Mouse (Mus musculus) lung, adult 18-20 months (tissue): ENCODE results near the gene Lpcat3.
A peak's percentile ranks its signal among the peaks of the same experiment; 100 is the strongest.

Experiments
- DNase-seq, 2 experiments: peaks; one replicate each; pipeline ENCODE4 v3.0.0; 2022; ENCODE audit warnings: mixed read lengths in 2 of 2

Gene Lpcat3

DNA sequence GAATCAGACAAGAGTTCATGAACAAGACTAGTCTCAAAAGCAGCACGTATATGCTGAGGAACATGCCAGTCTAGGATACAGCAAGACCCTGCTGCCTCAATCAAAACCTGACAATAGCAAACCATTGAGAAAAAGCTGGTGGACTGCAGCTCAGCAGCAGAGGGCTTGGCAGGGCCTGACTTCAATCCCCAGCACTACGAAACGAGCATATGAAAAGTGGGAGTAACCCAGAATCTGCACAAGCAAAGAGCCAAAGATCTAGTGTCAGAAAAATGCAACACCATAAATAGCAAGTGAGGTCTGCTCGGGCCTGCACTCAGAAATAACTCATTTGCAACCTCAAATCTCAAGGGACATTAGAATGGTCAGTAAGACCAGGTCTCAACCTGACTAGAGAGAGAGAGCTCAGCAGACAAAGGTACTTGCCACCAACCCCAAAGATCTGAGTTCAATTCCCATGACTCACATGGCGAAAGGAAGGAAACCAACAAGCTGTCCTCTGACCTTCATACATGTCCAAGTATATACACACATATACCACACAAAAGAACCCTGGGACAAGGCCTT lies 43.3 kb downstream of the Lpcat3 start:
- no peak for DNase-seq

DNA sequence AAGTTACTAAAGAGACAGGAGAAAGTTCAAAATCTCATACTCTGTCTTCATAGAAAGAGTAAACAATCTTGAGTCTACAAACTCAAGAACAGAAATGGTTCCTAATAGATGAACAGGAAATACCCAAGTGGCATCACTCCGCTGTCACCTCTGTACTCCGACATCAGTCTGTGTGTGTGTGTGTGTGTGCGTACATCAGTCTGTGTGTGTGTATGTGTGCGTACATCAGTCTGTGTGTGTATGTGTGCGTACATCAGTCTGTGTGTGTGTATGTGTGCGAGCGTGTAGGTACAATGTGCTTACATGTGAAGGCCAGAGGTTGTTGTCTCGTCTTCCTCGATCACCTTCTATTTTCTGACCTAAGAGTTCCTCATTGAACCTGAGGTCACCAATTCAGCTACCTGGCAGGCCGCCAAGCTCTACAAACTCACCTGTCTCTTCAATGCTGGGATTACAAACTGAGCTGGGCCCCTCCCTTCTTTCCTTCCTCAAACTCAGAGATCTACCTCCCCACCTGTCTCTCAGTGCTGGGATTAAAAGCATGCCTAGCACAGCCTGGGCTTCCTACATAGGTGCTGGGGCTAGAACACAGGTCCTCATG lies 45.6 kb downstream of the Lpcat3 start:
- no peak for DNase-seq

DNA sequence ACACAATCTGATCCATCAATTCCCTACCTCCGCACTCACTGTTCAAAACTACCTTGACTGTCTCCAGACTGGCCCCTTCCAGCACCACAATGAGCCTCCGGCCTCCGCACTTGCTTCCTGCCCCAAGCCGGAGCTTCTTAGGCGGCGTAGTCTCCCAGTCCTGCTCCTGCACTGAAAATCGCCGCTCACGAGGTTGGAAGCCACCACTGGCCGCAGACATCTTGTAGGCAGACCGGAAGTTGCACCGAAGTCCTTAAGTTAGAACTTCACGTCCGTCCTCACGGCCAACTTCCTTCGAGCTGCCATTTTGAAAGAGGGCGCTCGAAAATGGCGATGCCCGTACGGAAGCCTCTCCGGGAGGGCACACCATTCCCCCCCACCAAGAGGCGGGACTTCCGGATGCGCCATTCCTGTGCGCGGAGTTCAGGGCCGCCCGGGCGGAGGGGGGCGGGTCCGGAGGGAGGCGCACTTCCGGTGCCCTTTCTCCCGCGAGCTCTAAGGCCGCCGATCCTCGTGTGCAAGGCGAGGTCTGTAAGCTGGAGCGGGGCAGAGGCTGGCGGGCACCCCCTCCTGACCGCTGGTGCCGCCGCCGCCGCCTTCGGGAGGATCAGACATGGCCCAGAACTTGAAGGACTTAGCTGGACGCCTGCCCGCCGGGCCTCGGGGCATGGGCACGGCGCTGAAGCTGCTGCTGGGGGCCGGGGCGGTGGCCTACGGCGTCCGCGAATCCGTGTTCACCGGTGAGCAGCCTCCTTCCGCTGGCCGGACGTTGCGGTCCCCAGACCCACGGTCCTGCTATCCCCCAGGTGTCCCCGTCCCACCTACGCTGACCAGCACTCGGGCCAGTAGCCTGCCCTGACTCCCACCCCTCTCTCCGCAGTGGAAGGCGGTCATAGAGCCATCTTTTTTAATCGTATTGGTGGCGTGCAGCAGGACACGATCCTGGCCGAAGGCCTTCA lies 49.3 kb downstream of the Lpcat3 start, which contains the start of the genes Emg1 and Phb2:
Gene Emg1 (minus strand): TSS at position 355 of the 959 bp plus-strand sequence.
Gene Phb2 (plus strand): TSS at position 513 of the 959 bp plus-strand sequence.
- DNase-seq: peak; percentile 98 to 99

DNA sequence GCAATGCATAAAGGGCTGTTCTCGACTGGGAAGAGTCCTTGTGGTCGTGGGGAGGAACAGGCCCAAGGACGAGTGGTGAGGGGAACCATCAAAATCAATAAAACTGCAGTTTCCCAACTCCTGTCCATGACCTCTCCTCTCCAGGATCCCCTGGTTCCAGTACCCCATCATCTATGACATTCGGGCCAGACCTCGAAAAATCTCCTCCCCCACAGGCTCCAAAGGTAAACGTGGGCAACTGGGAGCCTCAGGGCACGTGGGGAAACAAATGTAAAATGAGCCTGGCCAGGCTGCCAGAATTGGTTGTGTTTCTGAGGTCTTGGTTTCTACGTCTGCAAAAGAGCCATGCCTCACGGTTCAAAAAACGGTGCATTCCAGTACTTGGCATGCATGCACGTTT lies 50.1 kb downstream of the Lpcat3 start:
- DNase-seq: no peak

- DNase-seq: peak in 1 of 2 experiments; percentile 57
These were observed 54.1 kb downstream of the Lpcat3 start for GRCm38 (mm10) chr6:124716864-124717490.

DNA sequence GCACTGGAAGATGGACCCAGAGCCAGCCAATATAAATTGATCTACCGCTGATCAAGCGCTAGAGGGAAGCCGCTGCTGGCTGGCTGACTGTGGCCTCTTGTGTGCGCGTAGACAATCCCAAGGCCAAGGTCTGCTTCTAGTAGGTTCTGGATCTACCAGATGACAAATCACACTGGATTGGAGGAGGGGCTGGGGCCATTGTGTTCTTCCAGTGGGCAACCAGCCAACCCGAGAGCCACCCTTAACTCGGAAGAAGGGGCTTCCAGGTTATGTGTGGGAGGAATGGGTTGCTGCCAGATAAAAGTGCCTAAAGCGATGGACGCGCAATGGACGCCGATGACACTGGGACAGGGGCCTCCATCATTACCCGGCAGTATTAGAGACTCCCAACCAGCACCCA lies 55.1 kb downstream of the Lpcat3 start:
- no peak for DNase-seq

- peak; percentile 88 to 91 for DNase-seq
These were observed 55.9 kb downstream of the Lpcat3 start for GRCm38 (mm10) chr6:124718703-124719102.

- no peak for DNase-seq
These were observed 56.6 kb downstream of the Lpcat3 start for GRCm38 (mm10) chr6:124719354-124719978.

DNA sequence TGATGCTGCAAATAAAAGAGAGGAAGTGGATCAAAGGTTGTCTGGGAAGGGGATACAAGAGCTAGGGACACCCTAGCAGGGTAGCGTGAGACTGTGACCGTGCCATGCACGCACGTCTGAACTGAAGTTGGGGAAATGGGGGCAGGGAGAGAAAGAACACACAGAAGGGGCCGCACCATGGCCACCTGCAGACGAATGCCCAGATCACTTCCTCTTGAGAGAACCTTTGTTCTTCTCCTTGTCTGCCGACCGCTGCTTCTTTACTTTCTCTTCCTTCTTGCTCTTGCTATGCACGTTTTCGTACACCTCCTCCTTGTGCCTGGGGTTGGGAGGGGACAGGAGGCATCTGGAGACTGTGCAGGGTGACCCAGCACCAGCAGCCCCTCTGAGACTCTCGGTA lies 58.1 kb downstream of the Lpcat3 start:
- DNase-seq: no peak

GRCm38 (mm10) chr6:124722876-124723473 lies 60.1 kb downstream of the Lpcat3 start:
- no peak for DNase-seq

- DNase-seq: no peak
These were observed 60.7 kb downstream of the Lpcat3 start for GRCm38 (mm10) chr6:124723541-124723940.

DNA sequence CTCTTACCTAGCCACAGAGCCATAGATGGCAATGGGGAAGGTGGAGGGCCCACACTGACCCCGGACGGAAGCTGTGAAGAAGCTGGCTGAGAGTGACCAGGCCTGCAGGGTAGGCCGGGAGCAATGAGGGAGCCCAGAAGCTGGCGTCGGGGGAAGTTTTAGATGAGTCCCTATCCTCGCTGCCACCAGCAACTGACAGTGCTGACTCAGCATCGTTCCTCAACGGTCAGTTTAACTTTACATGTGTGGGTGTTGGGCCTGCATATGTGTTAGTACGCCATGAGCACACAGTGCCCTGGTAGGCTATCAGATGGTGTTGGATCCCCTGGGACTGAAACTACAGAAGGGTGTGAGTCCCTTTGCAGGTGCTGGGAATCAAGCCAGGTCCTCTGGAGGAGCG lies 61.6 kb downstream of the Lpcat3 start:
- DNase-seq: no peak

DNA sequence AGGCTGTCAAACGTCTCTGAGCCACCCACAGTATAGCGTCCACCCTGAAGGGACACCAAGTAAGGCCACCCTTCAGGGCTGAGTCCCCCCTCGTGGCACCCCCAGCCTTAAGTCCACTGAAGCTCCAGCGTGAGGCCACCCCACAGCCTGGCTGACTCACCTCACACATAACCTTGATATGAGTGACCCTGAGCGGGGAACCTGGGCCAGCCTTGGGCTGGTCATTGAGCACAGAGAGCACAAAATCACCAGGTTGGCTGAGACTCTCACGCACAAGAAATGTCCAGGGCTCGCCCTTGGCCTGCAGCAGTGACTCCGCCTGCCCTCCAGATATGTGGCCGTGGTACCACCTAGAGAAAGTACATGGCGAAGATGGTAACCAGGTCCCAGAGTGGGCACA lies 65.8 kb downstream of the Lpcat3 start:
- DNase-seq: no peak

DNA sequence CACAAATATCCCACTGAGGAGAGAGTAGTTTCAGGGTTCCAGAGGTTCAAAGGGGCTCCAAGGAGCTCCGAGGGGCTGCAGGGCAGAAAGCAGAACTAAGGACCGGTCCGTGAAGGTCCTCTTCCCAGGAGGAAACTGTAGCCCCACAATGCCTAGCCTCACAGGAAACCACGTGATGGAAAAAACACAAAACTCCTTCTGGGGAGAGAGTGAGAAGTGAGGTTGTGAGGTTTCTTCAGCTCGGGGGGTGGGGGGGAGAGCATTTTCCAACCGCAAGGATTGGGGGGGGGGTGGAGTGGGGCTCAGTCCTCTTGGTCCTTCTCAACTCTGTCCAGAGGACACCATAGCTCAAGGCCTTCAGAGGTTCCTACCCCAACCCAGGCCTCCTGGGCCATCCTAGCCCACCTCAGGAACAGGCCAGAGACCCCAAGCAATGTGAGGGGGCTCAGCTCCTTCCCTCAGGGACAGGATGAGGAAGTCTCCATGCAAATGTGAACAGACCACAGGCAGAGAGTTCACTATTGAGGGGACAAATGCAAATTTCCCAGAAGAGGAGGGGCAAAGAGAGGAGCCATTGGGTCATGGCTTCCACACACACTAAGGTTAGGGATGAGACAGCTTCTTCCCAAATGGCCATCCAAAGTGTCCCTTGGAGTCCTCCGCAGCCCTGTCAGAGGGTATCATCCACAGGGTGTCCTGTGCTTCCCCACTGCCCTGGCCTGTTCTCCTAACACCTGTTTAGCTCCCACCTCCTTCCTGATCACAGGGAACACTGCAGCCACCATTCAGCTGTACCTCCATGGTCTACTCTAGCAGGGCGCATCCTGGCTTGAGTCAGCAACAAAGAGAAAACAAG lies 67.3 kb downstream of the Lpcat3 start:
- no peak for DNase-seq

DNA sequence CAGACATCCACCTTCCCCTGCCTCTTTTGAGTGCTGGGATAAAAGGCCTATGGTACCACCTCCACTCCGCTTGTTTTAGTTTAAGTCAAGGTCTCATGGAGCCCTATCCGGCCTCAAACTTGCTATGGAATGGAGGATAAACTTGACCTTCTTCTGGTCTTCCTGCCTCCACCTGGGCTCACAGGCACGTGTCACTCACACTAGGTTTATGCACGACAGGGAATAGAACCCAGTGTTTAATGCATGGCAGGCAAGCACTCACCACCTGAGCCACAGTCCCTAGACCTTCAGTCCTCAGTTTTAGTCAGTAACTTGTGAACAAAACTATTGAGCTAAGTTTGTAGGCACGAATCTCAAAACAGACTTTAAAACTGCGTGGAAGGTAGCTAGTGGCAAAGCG lies 68.2 kb downstream of the Lpcat3 start:
- no peak for DNase-seq

- DNase-seq: peak; percentile 71 to 83
These were observed 69.9 kb downstream of the Lpcat3 start for GRCm38 (mm10) chr6:124732476-124733370.

DNA sequence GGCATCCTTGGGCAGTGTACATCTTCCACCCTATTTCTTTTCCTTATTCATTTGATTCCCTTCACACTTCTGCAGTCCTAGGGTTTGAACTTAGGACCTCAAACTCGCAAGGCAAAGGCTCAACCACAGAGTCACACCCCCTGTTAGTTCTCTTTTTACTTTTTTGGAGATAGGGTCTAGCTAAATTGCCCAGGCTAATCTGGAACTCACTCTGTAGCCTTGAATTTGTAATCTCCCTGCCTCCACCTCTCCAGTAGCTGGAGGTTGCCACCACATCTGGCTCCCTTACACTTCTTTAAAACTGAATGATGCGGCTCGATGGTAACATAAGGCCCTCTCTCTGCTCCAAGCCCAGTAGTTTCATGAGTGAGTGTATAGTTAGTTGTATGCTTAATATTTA lies 71.6 kb downstream of the Lpcat3 start:
- no peak for DNase-seq

DNA sequence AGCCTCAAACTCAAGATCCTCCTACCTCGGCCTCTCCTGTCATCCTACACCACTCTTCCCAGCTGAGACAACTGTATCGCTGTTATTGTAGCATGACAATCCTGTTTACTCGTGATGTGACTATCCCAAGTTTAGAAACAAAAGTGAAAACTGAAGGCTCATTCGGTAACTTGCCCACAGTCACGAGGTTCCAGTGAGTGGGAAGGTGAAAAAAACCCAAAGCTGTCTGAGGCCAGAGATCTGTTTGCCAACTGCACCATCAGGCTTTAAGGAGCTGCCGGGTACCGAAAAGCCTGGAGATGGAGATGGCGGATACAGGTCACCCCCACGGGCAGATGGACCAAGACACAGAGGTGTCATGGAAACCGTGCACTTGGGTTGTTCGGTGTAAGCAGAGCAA lies 74.2 kb downstream of the Lpcat3 start:
- DNase-seq: no peak

DNA sequence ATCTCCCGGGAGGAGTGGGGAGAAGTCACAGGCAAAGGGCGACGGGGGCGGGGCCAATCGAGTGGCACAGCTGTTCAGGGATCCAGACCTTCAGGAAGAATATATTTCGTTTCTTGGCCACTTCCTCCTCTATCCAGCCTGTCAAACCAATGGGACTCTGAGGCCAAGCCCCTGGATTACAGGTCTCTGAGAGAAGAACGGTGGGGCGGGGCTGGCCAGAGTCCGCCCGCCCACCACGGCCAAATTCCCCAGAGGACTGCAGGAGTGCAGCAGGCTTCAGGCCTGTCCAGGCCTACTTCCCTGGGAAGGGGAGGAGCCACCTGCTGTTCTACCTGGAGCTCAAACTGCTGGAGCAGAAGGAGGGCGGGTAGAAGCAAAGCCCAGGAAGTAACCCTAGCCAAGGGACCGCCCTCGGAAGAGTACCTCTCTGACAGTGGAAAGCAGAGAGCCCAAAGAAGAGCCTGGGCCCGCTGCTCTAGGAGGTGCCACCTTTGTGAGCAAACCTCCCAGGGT lies 75.7 kb downstream of the Lpcat3 start, which contains the start of gene Ptpn6:
Gene Ptpn6 (minus strand): TSS at position 204 of the 513 bp plus-strand sequence.
- peak; percentile 90 to 93 for DNase-seq
